Mouse (Mus musculus): ENCODE results near the gene Ifrd2.

DNA sequence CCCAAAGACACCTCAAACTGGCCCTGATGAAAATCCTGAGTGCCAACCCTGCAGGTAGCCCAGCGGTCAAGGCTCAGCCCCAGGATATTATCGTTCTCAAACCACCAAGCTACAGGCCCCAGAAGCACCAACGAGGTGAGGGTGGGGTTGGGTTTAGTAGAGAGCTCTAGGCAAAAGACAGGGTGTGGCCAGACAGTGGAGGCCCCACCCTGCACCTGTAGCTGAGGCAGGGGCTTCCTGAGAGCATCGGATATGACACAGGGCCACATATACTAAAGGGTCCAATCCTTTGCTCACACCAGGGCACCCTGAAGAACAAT is 41.9 kb downstream of the Ifrd2 start:
- TF ChIP-seq POLR2A (IDR thresholded peaks at IDR 0.05; ENCODE audit: low read depth, low read length) (no peak), CTCF (IDR thresholded peaks at IDR 0.05; ENCODE audit: extremely low read depth, insufficient read length, insufficient replicate concordance, low read depth, low read length) (no peak)

Data from small intestine, adult 2 months (tissue).